Mouse (Mus musculus): Measurements from ENCODE around the gene Rbm5.

DNA sequence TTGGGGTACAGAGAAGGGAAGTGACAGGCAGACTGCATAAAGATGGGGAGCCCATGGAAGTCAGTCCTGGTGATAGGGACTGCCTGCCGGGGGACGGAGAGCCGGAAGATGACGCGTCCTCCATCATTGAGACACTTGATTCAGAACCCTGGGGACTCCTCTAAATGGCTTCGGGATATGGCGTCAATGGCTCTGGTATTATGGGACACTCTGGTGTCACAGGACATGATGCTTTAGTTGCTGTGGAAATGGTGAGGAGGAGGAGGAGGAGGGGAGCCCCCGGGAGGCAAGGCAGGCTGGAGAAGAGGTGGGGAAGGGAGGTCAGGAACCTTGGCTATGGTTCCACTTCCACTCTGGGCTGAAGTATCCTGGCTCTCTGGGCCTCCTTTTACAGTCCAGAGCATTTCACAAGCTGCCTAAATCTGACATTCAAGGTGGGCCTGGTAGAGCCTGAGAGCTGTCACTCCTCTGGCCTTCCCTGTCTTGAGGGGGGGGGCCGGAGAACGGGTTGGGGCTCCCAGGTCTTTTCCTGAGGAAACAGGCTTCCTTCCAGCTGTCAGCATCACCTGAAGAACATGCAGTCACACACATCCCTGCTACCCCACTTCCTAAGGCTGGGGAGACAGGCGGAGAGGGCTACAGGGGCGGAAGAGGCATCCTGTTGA, 75.2 kb downstream of the Rbm5 start:
- no peak for TF ChIP-seq POLR2A (IDR thresholded peaks at IDR 0.05; ENCODE audit: extremely low read depth, insufficient read depth, low read length)
- TF ChIP-seq CTCF (IDR thresholded peaks at IDR 0.05; ENCODE audit: extremely low read depth, insufficient read depth, low read length): no peak

Measured in cortical plate, adult 2 months (tissue).